Mouse (Mus musculus) cortical plate, adult 2 months (tissue): ENCODE results near the gene Lingo1.

Experiments
- CTCF ChIP-seq: fragments of 200-500 bp; IDR thresholded peaks from 2 replicates; pipeline ENCODE4 v1.5.1; 2011; ENCODE audit warnings: mild to moderate bottlenecking, control low read depth, low read length; ENCODE audit not compliant: insufficient read depth; ENCODE audit errors: extremely low read depth
- POLR2A ChIP-seq: fragments of 200-500 bp; IDR thresholded peaks from 2 replicates; pipeline ENCODE4 v1.6.1; 2011; ENCODE audit warnings: mild to moderate bottlenecking, low read length, control low read depth; ENCODE audit not compliant: insufficient read depth; ENCODE audit errors: extremely low read depth

DNA sequence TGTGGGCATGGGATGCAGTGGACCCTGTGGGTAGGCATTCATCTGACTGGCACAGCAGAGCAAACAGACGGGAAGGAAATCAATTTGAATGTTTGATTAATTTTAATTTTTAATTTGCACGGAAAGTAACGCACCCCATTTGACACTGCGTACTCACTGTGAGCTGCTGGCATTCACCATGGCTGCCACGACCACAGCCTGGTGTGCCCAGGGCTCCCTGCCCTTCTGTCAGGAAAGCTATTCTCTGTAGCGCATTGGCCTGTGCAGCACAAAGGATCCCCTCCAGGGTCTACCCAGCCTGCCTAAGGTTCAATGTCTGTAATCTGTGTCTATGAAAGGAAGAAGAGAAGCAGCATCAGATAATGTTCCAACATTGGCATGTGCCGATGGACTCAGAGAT lies 6.9 kb upstream of the Lingo1 start:
- TF ChIP-seq POLR2A (no peak), CTCF (no peak)
